Mouse (Mus musculus) heart, adult 9 months (tissue): ENCODE data around the gene Arsb.
A peak's percentile ranks its signal among the peaks of the same experiment; 100 is the strongest.

Experiments used
- DNase-seq, 2 experiments: peaks; one replicate each; pipeline ENCODE4 v3.0.0; 2022; ENCODE audit warnings: low spot score in 2 of 2

Gene Arsb

DNA sequence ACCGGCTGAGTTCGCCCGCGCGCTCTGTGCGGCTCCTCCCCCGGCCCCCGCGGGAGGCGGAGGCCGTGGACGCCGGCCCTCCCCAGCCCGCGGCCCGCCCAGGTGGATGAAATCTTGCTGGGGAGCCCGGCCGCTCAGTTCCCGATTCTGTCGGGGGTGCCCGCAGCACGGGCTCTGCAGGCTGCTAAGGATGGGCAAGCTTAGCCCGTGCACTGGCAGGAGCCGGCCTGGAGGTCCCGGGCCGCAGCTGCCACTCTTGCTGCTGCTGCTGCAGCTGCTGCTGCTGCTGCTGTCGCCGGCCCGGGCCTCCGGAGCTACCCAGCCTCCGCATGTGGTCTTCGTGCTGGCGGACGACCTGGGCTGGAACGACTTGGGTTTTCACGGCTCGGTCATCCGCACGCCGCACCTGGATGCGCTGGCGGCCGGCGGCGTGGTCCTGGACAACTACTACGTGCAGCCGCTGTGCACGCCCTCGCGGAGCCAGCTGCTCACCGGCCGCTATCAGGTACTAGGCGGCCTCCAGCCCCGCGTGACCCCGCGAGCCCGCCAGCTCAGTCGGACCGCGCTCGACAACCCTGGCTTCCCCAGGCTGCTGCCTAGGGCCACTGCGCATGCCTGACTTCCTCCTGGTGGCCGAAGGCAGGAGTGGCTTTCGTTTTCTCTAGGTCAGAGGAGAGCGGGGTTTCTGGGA lies at the start of gene Arsb:
Gene Arsb (plus strand): TSS at position 43 of the 691 bp plus-strand sequence.
- DNase-seq: peak; percentile 87 to 89

DNA sequence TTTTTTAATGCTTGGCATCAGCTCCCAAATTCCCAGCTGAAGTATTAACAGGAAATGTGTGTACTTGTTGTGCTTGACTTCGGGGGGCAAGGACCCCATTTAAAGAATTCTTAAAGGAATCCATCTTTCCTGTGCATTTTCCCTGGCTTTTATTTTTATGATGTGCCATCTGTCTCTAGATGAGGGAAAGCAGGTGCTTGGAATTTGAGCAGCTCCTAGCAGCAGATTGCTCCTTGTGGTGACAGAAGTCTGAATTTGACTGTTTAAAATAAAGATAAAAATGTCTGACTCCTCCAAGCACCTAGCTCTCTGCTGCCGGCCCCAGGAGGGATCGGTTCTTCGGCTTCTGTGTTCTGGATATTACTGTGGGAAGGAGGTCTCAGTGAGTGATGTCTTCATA lies 49.5 kb upstream of the Arsb start:
- no peak for DNase-seq

DNA sequence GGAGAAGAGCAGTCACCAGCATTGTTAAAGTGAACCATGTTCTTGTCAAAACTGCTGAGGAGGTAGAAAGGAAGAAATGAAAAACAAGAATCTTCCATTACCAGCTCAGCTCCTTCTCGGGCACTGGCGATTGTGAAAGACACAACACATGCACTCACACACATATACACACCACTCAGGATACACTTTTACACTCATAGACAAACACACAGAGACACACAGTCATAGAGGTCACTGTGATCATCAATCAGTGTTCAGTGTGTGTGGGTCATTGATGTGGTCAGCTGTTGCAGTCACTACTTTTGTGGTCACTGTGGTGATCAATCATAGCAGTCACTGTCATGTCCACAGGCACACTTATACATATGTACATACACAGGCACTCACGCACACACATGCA lies 48.0 kb upstream of the Arsb start:
- no peak for DNase-seq

DNA sequence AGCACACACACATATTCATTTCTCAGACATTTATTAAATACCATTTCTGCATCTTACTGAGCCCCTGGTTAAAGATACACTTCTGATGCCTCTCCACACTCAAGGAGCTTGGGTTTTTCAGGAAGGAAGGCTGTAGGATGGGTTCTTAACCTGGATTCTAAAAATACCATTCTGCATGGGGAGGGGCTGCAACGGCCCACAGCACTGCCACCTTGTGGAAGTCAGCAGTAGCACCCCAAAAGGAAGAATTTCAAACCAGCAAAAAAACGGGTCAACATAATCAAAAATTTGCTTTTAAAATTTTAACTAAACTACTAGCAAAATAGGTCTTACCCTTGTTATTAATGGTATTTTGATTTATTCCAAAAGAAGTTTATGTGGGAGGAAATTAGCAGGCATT lies 47.2 kb upstream of the Arsb start:
- DNase-seq: no peak

DNA sequence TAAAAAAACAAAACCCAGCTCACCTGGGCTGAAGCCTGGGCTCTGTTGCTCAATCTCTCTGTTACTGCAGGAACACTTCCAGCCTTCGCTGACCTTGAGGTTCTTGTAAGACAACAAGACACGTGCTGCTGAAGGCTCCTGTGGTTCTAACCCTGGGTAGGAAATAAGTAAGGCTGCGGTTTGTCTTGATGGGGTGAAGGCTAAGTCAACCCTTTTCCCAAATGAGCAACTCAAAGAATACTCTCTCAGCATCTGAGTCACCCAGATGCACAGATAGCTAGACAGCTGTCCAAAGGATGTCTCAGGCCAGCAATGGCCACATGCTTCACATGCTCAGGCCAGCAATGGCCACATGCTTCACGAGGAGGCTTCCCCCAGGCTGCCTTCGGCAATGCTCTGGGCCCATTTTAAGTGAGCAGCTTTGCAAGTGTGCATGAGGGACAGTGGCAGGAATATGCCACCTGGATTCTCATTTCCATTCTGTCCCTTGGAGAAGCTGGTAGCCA lies 36.2 kb upstream of the Arsb start:
- DNase-seq: no peak

DNA sequence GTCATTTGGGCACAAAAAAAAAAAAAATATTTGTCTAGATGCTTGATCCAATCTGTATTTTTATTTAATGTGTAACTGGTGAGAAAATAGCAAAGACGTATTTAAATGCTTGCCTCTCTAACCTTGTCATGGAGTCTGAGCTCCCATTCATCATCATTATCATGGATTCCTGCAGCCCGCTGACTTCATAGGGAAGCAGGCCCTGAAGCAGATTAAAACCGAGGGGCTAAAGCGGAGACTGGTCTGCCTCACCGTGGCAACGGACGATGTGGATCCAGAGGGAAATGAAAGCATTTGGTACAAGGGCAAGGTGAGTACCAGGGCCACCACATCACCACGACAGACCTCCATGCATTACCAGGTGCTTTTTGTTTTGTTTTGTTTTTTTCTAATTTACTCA lies 27.3 kb upstream of the Arsb start:
- no peak for DNase-seq

DNA sequence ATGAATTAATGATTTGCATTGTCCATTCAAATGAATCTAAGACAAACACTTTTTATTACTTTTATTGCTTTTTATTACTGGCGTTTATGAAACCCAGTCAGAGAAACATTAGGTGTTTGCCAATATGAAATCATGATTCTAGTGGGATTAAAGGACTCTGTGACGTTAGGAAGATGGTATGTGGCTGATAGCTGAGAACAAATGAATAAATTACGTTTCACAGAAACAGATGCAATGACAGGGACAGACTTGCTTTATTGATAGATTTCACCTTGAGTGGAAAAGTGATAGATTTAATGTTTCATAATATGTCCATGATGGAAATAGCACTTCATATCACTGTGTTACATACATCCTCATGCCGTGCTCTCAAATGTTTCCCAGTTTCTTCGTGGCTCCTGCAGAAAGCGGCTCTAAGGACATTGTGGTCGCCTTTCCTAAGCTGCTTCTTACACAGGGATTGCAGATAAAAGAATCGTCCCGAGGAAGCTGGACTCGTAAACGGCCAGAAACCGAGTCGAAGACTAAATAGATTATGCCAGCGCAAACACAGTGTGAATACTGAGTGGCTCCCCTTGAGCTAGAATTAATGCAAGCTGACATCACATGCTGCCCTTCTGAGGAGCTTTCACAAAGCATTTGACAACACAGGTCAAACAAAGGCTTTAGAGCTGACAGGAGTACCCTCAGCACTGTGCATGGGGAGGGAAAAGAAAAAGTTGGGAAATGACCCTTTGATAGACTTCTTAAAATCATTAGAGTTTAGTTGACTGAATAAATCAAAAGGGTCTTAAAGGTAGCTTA lies 18.6 kb upstream of the Arsb start:
- DNase-seq: no peak

DNA sequence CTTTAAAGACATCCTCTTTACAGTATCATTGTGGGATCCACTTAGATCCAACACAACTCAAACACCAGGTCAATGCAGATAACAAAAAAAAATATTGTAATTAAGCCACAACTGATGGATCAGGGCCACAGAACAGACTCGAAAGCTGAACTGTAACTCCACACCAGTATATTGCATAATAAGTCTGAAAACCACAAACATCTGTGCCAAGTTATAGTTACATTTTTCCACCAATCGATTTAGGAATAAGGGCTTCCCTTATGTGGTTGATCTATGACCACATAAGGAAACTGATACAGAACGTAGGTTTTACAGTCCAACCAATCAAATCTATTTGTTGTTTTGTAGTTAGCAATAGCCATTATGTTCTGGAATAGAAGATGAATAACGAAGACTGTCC lies 16.3 kb upstream of the Arsb start:
- no peak for DNase-seq

DNA sequence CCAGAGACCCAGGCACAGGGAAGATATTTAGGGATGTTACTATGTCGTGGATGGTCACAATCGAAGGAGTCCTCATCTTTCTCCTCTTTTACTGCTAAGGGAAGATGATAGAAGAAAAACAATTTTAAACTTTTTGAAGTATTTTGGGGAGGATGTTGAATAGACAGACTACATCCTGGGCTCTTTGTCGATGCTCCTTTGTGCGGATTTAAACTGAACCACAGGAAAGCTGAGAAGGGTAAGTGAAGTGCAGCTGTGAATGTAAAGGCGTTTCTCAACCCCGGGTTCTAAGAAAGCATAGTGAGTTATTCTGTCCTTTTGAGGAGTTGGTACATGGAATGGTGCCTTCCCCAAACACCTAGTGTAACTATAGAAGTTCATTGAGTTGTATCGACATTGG lies 14.8 kb upstream of the Arsb start:
- DNase-seq: no peak

DNA sequence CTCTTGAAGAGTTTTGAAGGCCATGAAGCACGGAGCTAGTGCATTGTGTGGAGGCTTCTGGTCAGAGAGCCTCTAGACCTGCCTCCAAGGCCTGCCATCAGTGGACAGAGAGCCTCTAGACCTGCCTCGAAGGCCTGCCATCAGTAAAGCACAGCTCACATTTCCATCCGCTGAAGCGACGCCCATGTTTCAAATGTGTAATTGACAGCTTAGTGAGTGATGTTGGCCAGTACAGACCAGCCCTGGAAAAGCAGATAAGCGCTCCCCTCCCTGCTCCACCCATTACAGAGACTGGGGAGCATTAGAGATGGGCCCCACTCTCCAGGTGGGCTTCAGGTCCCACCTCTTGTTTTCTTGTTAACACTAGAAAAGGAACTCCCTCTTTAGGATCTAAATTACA lies 13.9 kb upstream of the Arsb start:
- DNase-seq: no peak

DNA sequence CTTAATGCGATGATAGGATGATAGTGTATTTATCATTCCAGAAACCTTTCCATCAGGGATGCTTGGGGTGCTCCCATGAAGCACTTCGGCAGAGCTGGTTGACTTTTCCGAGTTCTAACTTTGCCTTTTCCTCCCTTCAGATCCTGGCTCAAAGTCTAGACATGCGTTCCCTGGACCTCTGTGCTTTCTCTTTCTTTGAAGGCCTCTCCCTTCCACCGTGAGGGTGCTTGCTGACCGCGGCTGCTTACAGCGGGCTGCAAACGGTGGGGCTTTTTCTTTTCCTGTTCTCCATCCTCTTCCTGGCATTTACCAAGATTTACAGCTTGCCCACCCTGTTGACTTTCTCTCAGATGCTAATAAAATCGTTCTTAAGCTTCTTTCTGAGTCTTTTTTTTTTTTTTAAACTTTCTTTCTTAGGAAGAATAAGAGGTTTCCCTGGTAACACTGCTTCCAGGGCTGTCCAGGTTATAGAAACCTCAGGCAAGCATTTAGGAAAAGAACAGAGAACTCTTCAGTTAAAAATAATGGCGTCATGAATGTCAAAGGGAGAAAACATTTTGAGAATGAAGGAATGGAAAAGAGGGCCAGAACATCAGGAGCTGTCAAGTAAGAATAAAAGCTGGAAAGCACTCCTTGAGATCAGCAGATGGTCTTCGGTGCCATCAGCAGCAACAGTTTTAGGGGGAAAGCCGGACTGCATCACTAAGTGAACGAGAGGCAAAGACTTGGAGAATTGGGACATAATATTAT lies 13.1 kb upstream of the Arsb start:
- no peak for DNase-seq

DNA sequence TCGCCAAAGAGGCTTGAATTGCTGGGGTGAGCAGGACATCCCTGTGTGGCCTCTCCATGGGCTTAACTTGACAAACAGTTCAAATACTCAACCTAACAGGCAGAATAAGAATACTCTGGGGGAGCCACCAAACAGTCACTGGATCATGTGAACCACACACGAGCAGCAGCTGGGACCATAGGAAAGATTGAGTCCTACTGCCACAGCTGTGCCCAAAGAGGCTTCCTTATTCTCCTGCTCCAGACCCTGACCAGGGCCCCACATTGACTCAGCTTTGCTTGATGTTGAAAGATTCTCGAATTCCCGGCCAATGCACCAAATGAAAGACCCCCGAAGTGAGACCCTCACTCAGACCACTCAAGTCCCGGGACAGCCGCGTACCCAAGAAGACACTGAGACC lies 9.6 kb upstream of the Arsb start:
- no peak for DNase-seq

DNA sequence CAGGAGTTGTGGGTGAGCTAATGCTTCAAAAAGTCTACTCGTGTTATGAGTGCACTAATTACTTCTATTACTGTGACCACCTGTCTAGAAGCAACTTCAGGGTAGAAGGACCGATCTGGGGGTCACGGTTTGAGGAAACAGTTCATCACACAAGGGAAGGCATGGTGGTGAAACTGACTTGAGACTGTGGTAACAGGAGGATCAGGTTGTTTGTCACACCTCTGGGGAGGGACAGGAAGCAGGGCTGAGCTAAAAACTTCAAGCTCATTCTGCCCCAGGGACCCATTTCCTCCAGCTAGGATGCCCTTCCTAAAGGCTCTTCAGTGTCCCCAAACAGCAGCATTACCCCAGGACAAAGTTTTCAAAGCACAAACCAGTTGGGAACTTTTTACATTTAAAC lies 8.6 kb upstream of the Arsb start:
- no peak for DNase-seq

DNA sequence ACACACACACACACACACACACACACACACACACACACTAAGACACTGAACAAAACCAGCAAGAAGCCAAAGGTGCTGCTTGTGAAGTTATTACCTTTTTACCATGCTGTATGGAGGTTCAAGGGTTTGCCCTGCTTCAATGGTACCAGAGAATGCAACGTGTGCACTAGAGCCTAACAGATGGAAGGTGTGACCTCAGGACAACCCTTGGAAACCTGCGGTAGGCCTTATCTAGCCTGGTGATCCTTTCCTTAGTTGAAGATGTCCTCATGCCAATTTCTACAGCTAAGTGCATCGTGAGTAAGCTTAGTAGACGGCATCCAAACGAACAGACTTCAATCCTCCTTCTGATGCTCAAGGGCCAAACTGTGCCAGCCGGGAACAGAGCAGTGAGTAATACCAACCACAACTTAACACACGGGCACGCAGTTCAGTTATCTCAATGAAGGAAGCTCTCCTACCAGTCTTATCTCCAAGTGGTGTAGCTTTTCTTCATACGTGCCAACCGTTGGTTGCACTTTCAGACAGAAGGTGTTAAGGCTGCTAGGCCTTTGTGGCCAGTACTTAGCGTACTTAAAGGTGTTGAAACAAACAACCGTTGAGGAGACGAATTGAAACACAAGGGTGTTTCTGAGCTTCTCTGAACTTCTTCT lies 7.0 kb upstream of the Arsb start:
- DNase-seq: no peak

DNA sequence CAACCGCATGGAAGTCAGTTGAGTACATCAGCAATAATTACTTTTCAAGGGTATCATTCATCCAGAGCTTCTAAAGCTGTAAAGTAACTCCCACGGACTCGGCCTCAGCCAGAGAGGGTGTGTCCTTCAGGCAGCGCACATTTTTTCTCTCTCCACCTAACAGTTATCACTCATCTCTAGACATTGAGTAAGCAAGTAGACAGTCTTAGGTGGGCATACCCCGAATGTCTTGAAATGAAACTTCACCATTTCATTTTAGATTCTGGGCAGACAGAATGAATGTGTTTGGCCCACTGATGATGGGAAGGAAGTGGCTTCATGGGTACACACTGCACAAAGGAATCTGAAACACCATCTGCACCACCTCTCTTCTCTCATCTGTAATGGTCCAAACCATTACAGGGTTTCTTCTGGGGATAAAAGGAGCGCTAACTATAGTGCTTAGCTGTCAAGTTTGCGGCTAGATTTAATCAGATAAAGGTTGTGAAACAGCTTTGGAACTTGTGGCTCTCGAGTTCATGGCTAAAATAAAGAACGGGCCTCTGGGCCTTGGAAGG lies 321 bp upstream of the Arsb start:
- no peak for DNase-seq

DNA sequence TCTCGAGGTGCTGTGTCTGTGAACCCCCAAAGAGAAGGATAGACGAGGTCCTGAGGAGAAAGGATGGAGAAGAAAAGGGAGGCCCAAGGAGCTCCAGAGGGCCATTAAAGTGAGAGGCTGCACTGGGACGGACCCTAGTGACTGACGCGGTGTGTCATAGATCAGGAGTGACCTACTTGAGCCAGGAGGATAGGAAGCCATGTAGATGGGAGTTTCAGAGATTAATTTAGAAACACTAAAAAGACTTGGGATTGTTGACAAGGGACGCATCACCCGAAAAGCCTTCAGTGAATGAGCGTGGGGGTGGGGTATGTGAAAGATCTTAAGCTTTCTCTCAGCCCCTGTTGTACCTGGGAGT lies 828 bp downstream of the Arsb start:
- no peak for DNase-seq

DNA sequence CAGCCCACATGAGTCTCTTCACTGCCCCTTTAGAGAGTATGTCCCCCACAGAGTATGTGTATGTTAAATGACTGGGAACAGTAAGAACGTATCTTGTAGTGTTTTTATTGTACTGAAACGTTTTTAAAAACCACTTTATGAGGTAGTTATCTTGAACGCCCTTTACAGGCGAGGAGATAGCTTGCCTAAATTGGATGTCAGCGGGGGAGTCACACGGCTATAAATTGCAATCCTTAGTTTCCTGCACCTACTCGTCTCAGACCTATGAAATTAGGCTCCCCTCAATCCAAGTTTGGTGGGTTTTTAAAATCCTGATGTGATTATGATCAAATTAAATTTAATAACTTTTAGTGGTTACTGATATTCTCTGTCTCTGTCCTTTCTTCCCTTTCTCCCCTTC lies 1.4 kb downstream of the Arsb start:
- no peak for DNase-seq

DNA sequence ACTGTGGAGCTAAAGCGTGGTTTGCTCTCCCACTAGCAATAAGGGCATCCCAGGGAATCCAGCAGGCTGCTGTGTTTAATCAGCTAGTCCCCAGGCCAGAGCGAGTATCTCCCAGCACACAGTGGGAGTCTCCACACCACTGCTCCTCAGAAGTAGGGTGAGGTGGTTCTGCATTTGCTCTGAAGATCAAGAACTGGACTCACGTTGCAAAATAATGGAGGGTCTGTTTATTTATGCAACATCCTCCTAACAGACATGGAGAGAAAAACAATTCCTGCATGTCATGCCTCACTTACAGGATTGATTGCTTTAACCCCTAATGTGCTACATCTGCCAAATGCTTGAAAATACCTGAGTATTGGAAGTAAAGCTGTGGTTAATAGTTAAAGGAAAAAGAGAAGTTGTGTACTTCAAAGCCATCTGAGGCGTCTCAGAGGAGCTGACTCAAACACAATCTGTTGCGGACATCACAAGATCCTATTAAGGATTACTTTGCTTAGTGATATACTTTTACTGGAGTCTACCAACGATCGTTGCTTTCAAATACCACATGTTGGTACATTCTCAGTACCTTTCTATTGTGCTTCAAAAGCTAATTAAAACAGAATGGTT lies 2.4 kb downstream of the Arsb start:
- no peak for DNase-seq

DNA sequence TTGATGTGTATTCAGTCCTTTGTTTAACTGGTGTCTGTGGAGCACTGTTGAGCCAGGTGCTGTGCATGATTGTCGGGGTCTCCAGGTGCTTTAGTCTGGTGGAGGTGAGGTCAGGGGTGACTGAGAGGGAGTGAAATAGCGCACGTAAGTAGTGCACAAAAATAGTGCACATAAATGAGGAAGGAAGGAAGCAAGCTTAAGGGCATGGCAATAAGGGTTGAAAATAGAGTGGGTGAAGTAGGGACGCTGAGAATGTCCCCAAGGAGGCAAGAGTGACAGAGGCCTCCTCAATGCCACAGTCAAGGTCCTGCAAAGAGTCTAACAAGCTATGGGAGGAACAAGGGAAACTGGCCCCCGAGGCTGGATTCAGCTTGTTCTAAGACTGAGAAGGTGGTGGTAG lies 11.4 kb downstream of the Arsb start:
- DNase-seq: no peak

DNA sequence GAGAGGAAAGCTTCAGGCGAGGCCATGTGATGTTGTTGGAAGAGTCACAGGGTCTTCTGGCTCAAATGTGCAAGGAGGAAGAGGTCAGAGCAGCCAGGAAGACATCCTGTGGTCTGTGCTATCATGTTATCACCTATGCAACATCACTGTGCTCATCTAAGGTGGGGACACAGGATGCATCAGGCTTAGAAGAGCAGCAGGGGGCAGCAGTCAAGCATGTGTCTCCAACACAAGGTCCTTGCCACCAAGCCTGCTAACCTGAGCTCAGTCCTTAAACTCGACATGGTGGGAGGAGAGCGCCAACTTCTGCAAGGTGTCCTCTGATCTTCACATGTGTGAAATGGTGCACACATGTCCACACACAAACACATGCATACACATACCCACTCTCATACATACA lies 13.9 kb downstream of the Arsb start:
- no peak for DNase-seq

DNA sequence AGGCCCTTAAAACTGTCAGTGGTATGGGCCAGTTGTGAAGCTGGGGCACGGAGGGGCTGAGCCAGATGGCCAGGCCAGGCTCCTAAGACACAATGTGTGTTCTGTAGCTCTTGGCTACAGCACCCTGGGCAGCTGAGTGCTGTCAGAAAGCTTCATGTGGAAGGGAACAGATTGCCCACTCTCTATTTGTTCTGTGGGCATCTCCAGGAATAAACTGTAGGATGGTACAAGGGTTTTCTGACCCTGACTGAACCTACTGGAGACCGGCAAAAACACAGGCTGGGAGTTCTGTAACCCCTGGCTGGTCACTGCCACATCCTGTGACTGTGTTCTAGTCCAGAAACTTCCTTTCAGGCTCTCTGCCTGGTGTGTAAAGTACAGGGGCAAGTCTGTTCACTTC lies 14.6 kb downstream of the Arsb start:
- no peak for DNase-seq

DNA sequence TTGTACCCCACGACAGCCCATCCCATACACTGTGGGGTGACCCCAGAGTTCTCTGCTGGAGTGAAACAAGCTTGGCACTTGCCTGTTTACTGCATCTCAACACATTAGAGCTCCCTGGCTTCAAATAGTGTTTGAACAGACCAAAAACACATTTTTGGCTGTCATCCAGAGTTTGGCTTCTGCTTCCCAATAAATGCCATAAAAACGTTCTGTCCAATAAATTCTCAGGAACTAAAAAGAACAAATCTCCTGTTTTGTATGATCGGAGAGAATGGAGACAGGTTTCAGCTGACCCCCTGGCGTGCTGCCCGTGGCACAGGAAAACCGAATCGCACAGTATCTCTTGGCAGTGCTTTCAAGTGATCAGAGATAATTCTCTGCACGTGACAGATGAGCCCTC lies 16.2 kb downstream of the Arsb start:
- no peak for DNase-seq
